Mouse (Mus musculus): ENCODE measurements around the gene Scyl2. TPM values are rescaled to one million over a fixed set of nuclear protein-coding genes. Genes with fewer than 3 reads are reported as not detected.
"Not testable (repeated sequence)": the region's sequence is repeated elsewhere in the genome, so short reads cannot be mapped to it uniquely, and the experiment has no call there.

The Scyl2 gene
- total RNA-seq (2018; cell fraction: chromatin; rRNA removed), result 100 to 1,000 TPM in 5 of 26 experiments, 10 to 100 TPM in 21; 56.7 to 125 (median 80.1) TPM
- 10 to 100 TPM; 34.3 to 50.0 (median 42.3) TPM for total RNA-seq (2018; cell fraction: cytosol; rRNA removed)
- total RNA-seq (2018; cell fraction: nucleus; rRNA removed), result 100 to 1,000 TPM in 1 of 26 experiments, 10 to 100 TPM in 25; 46.1 to 106 (median 64.3) TPM
- 26.7 to 47.7 TPM (median 33.0 TPM) in 3 replicates for polyA plus RNA-seq (2018)

- peak within 1 kb of the TSS; percentile 60 for H3K4me3 ChIP-seq (ENCODE audit: inconsistent target)
- H3K36me3 ChIP-seq (ENCODE audit: inconsistent target), result no peaks in the 10 kb centered on the region
- peaks cover 44% of the 10 kb centered on the region for H3K79me2 ChIP-seq (ENCODE audit: inconsistent target)
- WGBS (ENCODE audit: missing documents), result 9% methylated on average over 31 of the region's 31 CpGs
- no peak within 1 kb of the TSS for H3K27ac ChIP-seq
Measured at GRCm38 (mm10) chr10:89686139-89686808, at the start of gene Scyl2. Gene Scyl2 (minus strand): TSS chr10:89686285.

- Histone ChIP-seq H3K27ac (peak within 1 kb of the TSS; percentile 55), H3K36me3 (ENCODE audit: inconsistent target) (peaks cover under 1% of the 10 kb centered on the region; the same call in 1 of the 2 replicates), H3K4me3 (ENCODE audit: inconsistent target) (peak within 1 kb of the TSS; percentile 97), H3K79me2 (ENCODE audit: inconsistent target) (peaks cover 29% of the 10 kb centered on the region)
- WGBS (ENCODE audit: missing documents), result 2% methylated on average over 49 of the region's 49 CpGs
Measured at GRCm38 (mm10) chr10:89732001-89732794, 46.1 kb upstream of the Scyl2 start, which contains the start of gene Actr6. Gene Actr6 (minus strand): TSS chr10:89732295.

- H3K27ac ChIP-seq, result peak overlapping the region; percentile 55
- WGBS (ENCODE audit: missing documents), result 15% methylated on average over 5 of the region's 5 CpGs
Measured at GRCm38 (mm10) chr10:89731341-89731740, 45.3 kb upstream of the Scyl2 start.

GRCm38 (mm10) chr10:89730386-89730785 lies 44.3 kb upstream of the Scyl2 start:
- 98% methylated on average over 4 of the region's 6 CpGs for WGBS (ENCODE audit: missing documents)
- peaks cover 18% of the 10 kb centered on the region for H3K36me3 ChIP-seq (ENCODE audit: inconsistent target)
- peaks cover 29% of the 10 kb centered on the region for H3K79me2 ChIP-seq (ENCODE audit: inconsistent target)
- no peak overlapping the region for H3K27ac ChIP-seq
- no peak overlapping the region for H3K4me3 ChIP-seq (ENCODE audit: inconsistent target)

More at GRCm38 (mm10) chr10:89731341-89731740, 45.3 kb upstream of the Scyl2 start:
- Histone ChIP-seq H3K4me3 (ENCODE audit: inconsistent target) (peak overlapping the region; percentile 97), H3K79me2 (ENCODE audit: inconsistent target) (peaks cover 29% of the 10 kb centered on the region), H3K36me3 (ENCODE audit: inconsistent target) (peaks cover 9% of the 10 kb centered on the region)

- Histone ChIP-seq H3K79me2 (ENCODE audit: inconsistent target) (no peaks in the 10 kb centered on the region), H3K36me3 (ENCODE audit: inconsistent target) (peaks cover 39% of the 10 kb centered on the region), H3K27ac (no peak overlapping the region), H3K4me3 (ENCODE audit: inconsistent target) (no peak overlapping the region)
- 84% methylated on average over 14 of the region's 14 CpGs for WGBS (ENCODE audit: missing documents)
Measured at GRCm38 (mm10) chr10:89722247-89723195, 36.4 kb upstream of the Scyl2 start.

- no peaks in the 10 kb centered on the region for H3K79me2 ChIP-seq (ENCODE audit: inconsistent target)
- H3K27ac ChIP-seq, result no peak overlapping the region
- peaks cover 30% of the 10 kb centered on the region for H3K36me3 ChIP-seq (ENCODE audit: inconsistent target)
- WGBS (ENCODE audit: missing documents), result 79% methylated on average over 3 of the region's 3 CpGs
- H3K4me3 ChIP-seq (ENCODE audit: inconsistent target), result no peak overlapping the region
Measured at GRCm38 (mm10) chr10:89720796-89721195, 34.7 kb upstream of the Scyl2 start.

GRCm38 (mm10) chr10:89720252-89720651 lies 34.2 kb upstream of the Scyl2 start:
- H3K27ac ChIP-seq, result no peak overlapping the region
- no peak overlapping the region for H3K4me3 ChIP-seq (ENCODE audit: inconsistent target)
- H3K36me3 ChIP-seq (ENCODE audit: inconsistent target), result peaks cover 32% of the 10 kb centered on the region
- no peaks in the 10 kb centered on the region for H3K79me2 ChIP-seq (ENCODE audit: inconsistent target)

- Histone ChIP-seq H3K36me3 (ENCODE audit: inconsistent target) (peaks cover 40% of the 10 kb centered on the region; the same call in 1 of the 2 replicates), H3K4me3 (ENCODE audit: inconsistent target) (no peak overlapping the region), H3K79me2 (ENCODE audit: inconsistent target) (no peaks in the 10 kb centered on the region), H3K27ac (no peak overlapping the region)
- 92% methylated on average over 10 of the region's 10 CpGs for WGBS (ENCODE audit: missing documents)
Measured at GRCm38 (mm10) chr10:89714910-89715309, 28.8 kb upstream of the Scyl2 start.

- no peaks in the 10 kb centered on the region for H3K79me2 ChIP-seq (ENCODE audit: inconsistent target)
- no peak overlapping the region for H3K4me3 ChIP-seq (ENCODE audit: inconsistent target)
- H3K27ac ChIP-seq, result peak overlapping the region; percentile 28
- 33% methylated on average over 10 of the region's 10 CpGs for WGBS (ENCODE audit: missing documents)
- H3K36me3 ChIP-seq (ENCODE audit: inconsistent target), result peaks cover 16% of the 10 kb centered on the region; the same call in 1 of the 2 replicates
Measured at GRCm38 (mm10) chr10:89708720-89709119, 22.6 kb upstream of the Scyl2 start.

- 93% methylated on average over 3 of the region's 3 CpGs for WGBS (ENCODE audit: missing documents)
- Histone ChIP-seq H3K4me3 (ENCODE audit: inconsistent target) (no peak overlapping the region), H3K79me2 (ENCODE audit: inconsistent target) (no peaks in the 10 kb centered on the region), H3K27ac (no peak overlapping the region), H3K36me3 (ENCODE audit: inconsistent target) (0 out of 2 replicates have a peak, but pooled peaks cover 2% of the 10 kb centered on the region)
Measured at GRCm38 (mm10) chr10:89707397-89707796, 21.3 kb upstream of the Scyl2 start.

- no peaks in the 10 kb centered on the region for H3K79me2 ChIP-seq (ENCODE audit: inconsistent target)
- no peak overlapping the region for H3K4me3 ChIP-seq (ENCODE audit: inconsistent target)
- 16% methylated on average over 5 of the region's 5 CpGs for WGBS (ENCODE audit: missing documents)
- H3K36me3 ChIP-seq (ENCODE audit: inconsistent target), result no peaks in the 10 kb centered on the region
- peak overlapping the region; percentile 71 for H3K27ac ChIP-seq
Measured at GRCm38 (mm10) chr10:89703042-89703441, 17.0 kb upstream of the Scyl2 start.

GRCm38 (mm10) chr10:89697956-89698355 lies 11.9 kb upstream of the Scyl2 start:
- Histone ChIP-seq H3K27ac (no peak overlapping the region), H3K4me3 (ENCODE audit: inconsistent target) (no peak overlapping the region), H3K36me3 (ENCODE audit: inconsistent target) (no peaks in the 10 kb centered on the region), H3K79me2 (ENCODE audit: inconsistent target) (no peaks in the 10 kb centered on the region)
- 100% methylated on average over 3 of the region's 3 CpGs for WGBS (ENCODE audit: missing documents)

GRCm38 (mm10) chr10:89696270-89696669 lies 10.2 kb upstream of the Scyl2 start:
- WGBS (ENCODE audit: missing documents), result 96% methylated on average over 2 of the region's 2 CpGs
- H3K36me3 ChIP-seq (ENCODE audit: inconsistent target); H3K4me3 ChIP-seq (ENCODE audit: inconsistent target); H3K79me2 ChIP-seq (ENCODE audit: inconsistent target); H3K27ac ChIP-seq: not testable (repeated sequence)
